8 mouse cellular contexts compared by ENCODE assay signal in genomic region chr15:98881656-98882008, GRCm38 (mm10). TPM values are rescaled to one million over a fixed set of nuclear protein-coding genes. Genes with fewer than 3 reads are reported as not detected.
DNase-seq lines count a peak whose midpoint lies in the region; ATAC-seq and TF ChIP-seq lines count a peak whose summit lies in the region.

No protein-coding gene starts in this region.

- DNase-seq in left cerebral cortex, adult 2 months (ENCODE audit: extremely low spot score in 1 of 2, low spot score in 2 of 2) = no peak
- no peak for DNase-seq in left cerebral cortex, adult 8-10 months (ENCODE audit: low spot score in 2 of 2)
- no peak for DNase-seq in adipocyte (ENCODE audit: low spot score)
- DNase-seq in embryo, embryonic 10.5 days (ENCODE audit: low spot score) = no peak
- no peak for DNase-seq in embryo, embryonic 10 days (ENCODE audit: low spot score)

- no peaks in the 10 kb centered on the region for H3K36me3 ChIP-seq in intestine, embryonic 16.5 days (ENCODE audit: control insufficient read depth, insufficient read depth, low read length)
- H3K36me3 ChIP-seq in neural tube, embryonic 13.5 days = peaks cover 11% of the 10 kb centered on the region

- no peak for TF ChIP-seq CTCF in left cerebral cortex, adult 2 months (IDR thresholded peaks at IDR 0.05)
- no peak for TF ChIP-seq CTCF in embryonic fibroblast, embryonic 13.5 days (IDR thresholded peaks at IDR 0.05; ENCODE audit: borderline replicate concordance, insufficient read depth, low read length)

- peak overlapping the region; percentile 41 for H3K9ac ChIP-seq in intestine, embryonic 16.5 days (ENCODE audit: low read depth, low read length)
- peak overlapping the region; percentile 52; the same call in 1 of the 2 replicates for H3K9ac ChIP-seq in neural tube, embryonic 13.5 days

- peak overlapping the region; percentile 75 for H3K4me3 ChIP-seq in left cerebral cortex, adult 2 months
- peak overlapping the region; percentile 14; the same call in 1 of the 2 replicates for H3K4me3 ChIP-seq in embryonic fibroblast, embryonic 13.5 days (ENCODE audit: insufficient read depth, low read length)
- H3K4me3 ChIP-seq in intestine, embryonic 16.5 days (ENCODE audit: low read length) = peak overlapping the region; percentile 76
- peak overlapping the region; percentile 68 for H3K4me3 ChIP-seq in neural tube, embryonic 13.5 days

- peak; percentile 14; the same call in 1 of the 2 replicates for ATAC-seq in intestine, embryonic 16.5 days
- ATAC-seq in neural tube, embryonic 13.5 days (ENCODE audit: low read depth) = peak; percentile 21; the same call in 1 of the 2 replicates

- no peaks in the 10 kb centered on the region for H3K4me1 ChIP-seq in embryonic fibroblast, embryonic 13.5 days (ENCODE audit: control insufficient read depth, insufficient read depth, low read length)
- peaks cover 5% of the 10 kb centered on the region for H3K4me1 ChIP-seq in intestine, embryonic 16.5 days (ENCODE audit: control insufficient read depth, insufficient read depth, low read length)
- H3K4me1 ChIP-seq in neural tube, embryonic 13.5 days (replicated peaks) = peaks cover 26% of the 10 kb centered on the region

- intact Hi-C loops in left cerebral cortex, adult 2 months (cut with DNase I) = loop anchor here (5.0 kb wide), 1 partner anchor 36 kb away; the partner anchor contains the start of gene Lmbr1l

- no peak for TF ChIP-seq POLR2A in embryonic fibroblast, embryonic 13.5 days (IDR thresholded peaks at IDR 0.05; ENCODE audit: low read depth, low read length)

- H3K9me3 ChIP-seq in intestine, embryonic 16.5 days (ENCODE audit: control insufficient read depth, low read length) = no peaks in the 10 kb centered on the region
- H3K9me3 ChIP-seq in neural tube, embryonic 13.5 days = no peaks in the 10 kb centered on the region

- no peak overlapping the region for H3K27ac ChIP-seq in left cerebral cortex, adult 2 months
- no peak overlapping the region for H3K27ac ChIP-seq in embryonic fibroblast, embryonic 13.5 days (ENCODE audit: insufficient read depth, low read length)
- H3K27ac ChIP-seq in intestine, embryonic 16.5 days (ENCODE audit: low read length) = 0 out of 2 replicates have a peak overlapping the region, but pooled peaks have one; percentile 5
- no peak overlapping the region for H3K27ac ChIP-seq in neural tube, embryonic 13.5 days (replicated peaks)

- peak overlapping the region; percentile 95 for H3K4me2 ChIP-seq in intestine, embryonic 16.5 days (ENCODE audit: low read depth, low read length)
- peak overlapping the region; percentile 78 for H3K4me2 ChIP-seq in neural tube, embryonic 13.5 days

- H3K27me3 ChIP-seq in intestine, embryonic 16.5 days (replicated peaks; ENCODE audit: control insufficient read depth, insufficient read depth, low read length) = no peaks in the 10 kb centered on the region
- no peaks in the 10 kb centered on the region for H3K27me3 ChIP-seq in neural tube, embryonic 13.5 days

- 8% methylated on average over 5 of the region's 5 CpGs for WGBS in intestine, embryonic 16.5 days
- 9% methylated on average over 5 of the region's 5 CpGs for WGBS in neural tube, embryonic 13.5 days

RNA-seq across cellular contexts. Expression of gene Kmt2d, which starts 10.6 kb away (rescaled TPM):
- total RNA-seq in left cerebral cortex, adult 2 months (2021) = 100 to 1,000 TPM; 100 to 101 TPM
- 10 to 100 TPM; 65.4 to 88.7 (median 76.5) TPM for total RNA-seq in left cerebral cortex, adult 8-10 months (2022)
- 28.0 and 31.5 TPM in 2 replicates for polyA plus RNA-seq in embryonic fibroblast, embryonic 13.5 days (2011; ENCODE audit: insufficient read length, low read depth, missing spikeins)
- polyA plus RNA-seq in intestine, embryonic 16.5 days (2015; fragmentation: Nextera tagmentation; extraction: Ambion mirVana) = 7.7 and 7.9 TPM in 2 replicates
- 9.7 and 10.8 TPM in 2 replicates for polyA plus RNA-seq in neural tube, embryonic 13.5 days (2015; fragmentation: Nextera tagmentation; extraction: Ambion mirVana)

RNA-seq across cellular contexts. Expression of gene Rhebl1, which starts 12.7 kb away (rescaled TPM):
- total RNA-seq in left cerebral cortex, adult 2 months (2021) = 10 to 100 TPM; 11.8 to 12.1 TPM
- total RNA-seq in left cerebral cortex, adult 8-10 months (2022) = 10 to 100 TPM in 2 of 4 experiments, 1 to 10 TPM in 2; 8.4 to 10.9 (median 10.2) TPM
- polyA plus RNA-seq in embryonic fibroblast, embryonic 13.5 days (2011; ENCODE audit: insufficient read length, low read depth, missing spikeins) = 6.0 and 7.8 TPM in 2 replicates
- 11.3 and 12.3 TPM in 2 replicates for polyA plus RNA-seq in intestine, embryonic 16.5 days (2015; fragmentation: Nextera tagmentation; extraction: Ambion mirVana)
- polyA plus RNA-seq in neural tube, embryonic 13.5 days (2015; fragmentation: Nextera tagmentation; extraction: Ambion mirVana) = 27.8 and 33.3 TPM in 2 replicates

RNA-seq across cellular contexts. Expression of gene Dhh, which starts 16.7 kb away (rescaled TPM):
- under 1 TPM in 1 of 2 experiments, not detected in 1; 0.28 TPM for total RNA-seq in left cerebral cortex, adult 2 months (2021)
- under 1 TPM in 3 of 4 experiments, not detected in 1; 0.12 to 0.39 (median 0.13) TPM for total RNA-seq in left cerebral cortex, adult 8-10 months (2022)
- polyA plus RNA-seq in embryonic fibroblast, embryonic 13.5 days (2011; ENCODE audit: insufficient read length, low read depth, missing spikeins) = 0.14 and 0.27 TPM in 2 replicates
- polyA plus RNA-seq in intestine, embryonic 16.5 days (2015; fragmentation: Nextera tagmentation; extraction: Ambion mirVana) = 0.83 and 1.6 TPM in 2 replicates
- polyA plus RNA-seq in neural tube, embryonic 13.5 days (2015; fragmentation: Nextera tagmentation; extraction: Ambion mirVana) = 3.1 and 4.3 TPM in 2 replicates

RNA-seq across cellular contexts. Expression of gene Lmbr1l, which starts 36.4 kb away (rescaled TPM):
- 10 to 100 TPM; 17.8 to 19.1 TPM for total RNA-seq in left cerebral cortex, adult 2 months (2021)
- 10 to 100 TPM; 13.7 to 17.9 (median 14.7) TPM for total RNA-seq in left cerebral cortex, adult 8-10 months (2022)
- 11.3 and 14.7 TPM in 2 replicates for polyA plus RNA-seq in embryonic fibroblast, embryonic 13.5 days (2011; ENCODE audit: insufficient read length, low read depth, missing spikeins)
- polyA plus RNA-seq in intestine, embryonic 16.5 days (2015; fragmentation: Nextera tagmentation; extraction: Ambion mirVana) = 20.4 and 23.6 TPM in 2 replicates
- 34.9 and 39.0 TPM in 2 replicates for polyA plus RNA-seq in neural tube, embryonic 13.5 days (2015; fragmentation: Nextera tagmentation; extraction: Ambion mirVana)

RNA-seq across cellular contexts. Expression of gene Prkag1, which starts 50.3 kb away (rescaled TPM):
- 10 to 100 TPM; 46.1 to 52.3 TPM for total RNA-seq in left cerebral cortex, adult 2 months (2021)
- 10 to 100 TPM; 47.4 to 60.9 (median 53.2) TPM for total RNA-seq in left cerebral cortex, adult 8-10 months (2022)
- 94.2 and 101 TPM in 2 replicates for polyA plus RNA-seq in embryonic fibroblast, embryonic 13.5 days (2011; ENCODE audit: insufficient read length, low read depth, missing spikeins)
- 92.2 and 94.6 TPM in 2 replicates for polyA plus RNA-seq in intestine, embryonic 16.5 days (2015; fragmentation: Nextera tagmentation; extraction: Ambion mirVana)
- 71.8 and 79.4 TPM in 2 replicates for polyA plus RNA-seq in neural tube, embryonic 13.5 days (2015; fragmentation: Nextera tagmentation; extraction: Ambion mirVana)

Comparison
In these comparisons a context has a peak if more than half of its experiments do, and no peak if none do; other contexts are left out.
1. H3K4me3 ChIP-seq: peak in every context shown above with its lines; median percentile 76 in intestine, embryonic 16.5 days; 75 in left cerebral cortex, adult 2 months; 68 in neural tube, embryonic 13.5 days; 14 in embryonic fibroblast, embryonic 13.5 days.